Mouse (Mus musculus): Measurements from ENCODE around the gene Iqgap2. TPM values are rescaled to one million over a fixed set of nuclear protein-coding genes. Genes with fewer than 3 reads are reported as not detected.

The Iqgap2 gene
- polyA plus RNA-seq, 1 experiment: 7.4 TPM

GRCm38 (mm10) chr13:95899885-95900650, 8.3 kb upstream of the Iqgap2 start:
- Histone ChIP-seq H3K27ac (ENCODE audit: insufficient read depth, low read length) (no peak overlapping the region), H3K4me1 (ENCODE audit: control insufficient read depth, insufficient read depth, low read length) (no peaks in the 10 kb centered on the region), H3K4me3 (ENCODE audit: insufficient read depth, low read length) (no peak overlapping the region)
- TF ChIP-seq POLR2A (IDR thresholded peaks at IDR 0.05; ENCODE audit: low read depth, low read length): no peak
- no peak for TF ChIP-seq CTCF (IDR thresholded peaks at IDR 0.05; ENCODE audit: borderline replicate concordance, insufficient read depth, low read length)

GRCm38 (mm10) chr13:95896501-95896900, 4.8 kb upstream of the Iqgap2 start:
- no peak overlapping the region for H3K27ac ChIP-seq (ENCODE audit: insufficient read depth, low read length)

DNA sequence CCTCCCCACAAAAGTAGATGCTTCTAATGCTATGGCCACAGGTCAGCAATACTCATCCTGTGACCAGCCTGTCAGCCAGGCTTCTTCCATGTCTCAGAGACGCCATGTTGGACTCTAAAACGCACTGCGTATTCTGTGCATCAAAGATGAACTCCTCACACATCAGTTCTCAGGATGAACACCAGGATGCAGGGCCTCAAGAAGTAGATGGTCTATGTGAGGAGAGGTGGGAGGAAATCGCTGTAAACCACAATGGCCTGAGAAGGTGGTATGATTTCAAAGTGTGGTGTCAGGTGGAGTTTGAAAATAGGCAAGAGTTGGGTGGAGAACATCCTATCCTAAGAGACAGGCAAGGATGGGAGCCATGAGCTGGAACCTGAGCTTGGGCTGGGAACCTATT, 1.4 kb upstream of the Iqgap2 start:
- Histone ChIP-seq H3K4me1 (ENCODE audit: control insufficient read depth, insufficient read depth, low read length) (no peaks in the 10 kb centered on the region), H3K4me3 (ENCODE audit: insufficient read depth, low read length) (no peak overlapping the region), H3K27ac (ENCODE audit: insufficient read depth, low read length) (no peak overlapping the region)
- TF ChIP-seq POLR2A (IDR thresholded peaks at IDR 0.05; ENCODE audit: low read depth, low read length) (no peak), CTCF (IDR thresholded peaks at IDR 0.05; ENCODE audit: borderline replicate concordance, insufficient read depth, low read length) (no peak)

More at GRCm38 (mm10) chr13:95896501-95896900, 4.8 kb upstream of the Iqgap2 start:
- no peak overlapping the region for H3K4me3 ChIP-seq (ENCODE audit: insufficient read depth, low read length)
- no peak for TF ChIP-seq POLR2A (IDR thresholded peaks at IDR 0.05; ENCODE audit: low read depth, low read length)
- no peak for TF ChIP-seq CTCF (IDR thresholded peaks at IDR 0.05; ENCODE audit: borderline replicate concordance, insufficient read depth, low read length)
- no peaks in the 10 kb centered on the region for H3K4me1 ChIP-seq (ENCODE audit: control insufficient read depth, insufficient read depth, low read length)

- TF ChIP-seq CTCF (IDR thresholded peaks at IDR 0.05; ENCODE audit: borderline replicate concordance, insufficient read depth, low read length): no peak
- TF ChIP-seq POLR2A (IDR thresholded peaks at IDR 0.05; ENCODE audit: low read depth, low read length): no peak
- no peak overlapping the region; the same call in 1 of the 2 replicates for H3K4me3 ChIP-seq (ENCODE audit: insufficient read depth, low read length)
These were observed 956 bp upstream of the Iqgap2 start for GRCm38 (mm10) chr13:95892611-95893145.

GRCm38 (mm10) chr13:95891926-95892610, 346 bp upstream of the Iqgap2 start:
- no peak for TF ChIP-seq POLR2A (IDR thresholded peaks at IDR 0.05; ENCODE audit: low read depth, low read length)
- TF ChIP-seq CTCF (IDR thresholded peaks at IDR 0.05; ENCODE audit: borderline replicate concordance, insufficient read depth, low read length): peak; percentile 79
- Histone ChIP-seq H3K4me1 (ENCODE audit: control insufficient read depth, insufficient read depth, low read length) (no peaks in the 10 kb centered on the region), H3K27ac (ENCODE audit: insufficient read depth, low read length) (no peak overlapping the region), H3K4me3 (ENCODE audit: insufficient read depth, low read length) (peak overlapping the region; percentile 55)

More at GRCm38 (mm10) chr13:95892611-95893145, 956 bp upstream of the Iqgap2 start:
- H3K4me1 ChIP-seq (ENCODE audit: control insufficient read depth, insufficient read depth, low read length): no peaks in the 10 kb centered on the region
- H3K27ac ChIP-seq (ENCODE audit: insufficient read depth, low read length): no peak overlapping the region

- H3K27ac ChIP-seq (ENCODE audit: insufficient read depth, low read length): no peak overlapping the region
- H3K4me3 ChIP-seq (ENCODE audit: insufficient read depth, low read length): peak overlapping the region; percentile 54
- no peaks in the 10 kb centered on the region for H3K4me1 ChIP-seq (ENCODE audit: control insufficient read depth, insufficient read depth, low read length)
- no peak for TF ChIP-seq CTCF (IDR thresholded peaks at IDR 0.05; ENCODE audit: borderline replicate concordance, insufficient read depth, low read length)
- no peak for TF ChIP-seq POLR2A (IDR thresholded peaks at IDR 0.05; ENCODE audit: low read depth, low read length)
These were observed 761 bp downstream of the Iqgap2 start for GRCm38 (mm10) chr13:95890851-95891471.

- H3K4me1 ChIP-seq (ENCODE audit: control insufficient read depth, insufficient read depth, low read length): no peaks in the 10 kb centered on the region
- no peak for TF ChIP-seq POLR2A (IDR thresholded peaks at IDR 0.05; ENCODE audit: low read depth, low read length)
- no peak for TF ChIP-seq CTCF (IDR thresholded peaks at IDR 0.05; ENCODE audit: borderline replicate concordance, insufficient read depth, low read length)
- H3K4me3 ChIP-seq (ENCODE audit: insufficient read depth, low read length): no peak overlapping the region
- H3K27ac ChIP-seq (ENCODE audit: insufficient read depth, low read length): no peak overlapping the region
These were observed 1.7 kb downstream of the Iqgap2 start for GRCm38 (mm10) chr13:95889981-95890545.

GRCm38 (mm10) chr13:95889366-95889765, 2.4 kb downstream of the Iqgap2 start:
- Histone ChIP-seq H3K27ac (ENCODE audit: insufficient read depth, low read length) (no peak overlapping the region), H3K4me3 (ENCODE audit: insufficient read depth, low read length) (no peak overlapping the region), H3K4me1 (ENCODE audit: control insufficient read depth, insufficient read depth, low read length) (no peaks in the 10 kb centered on the region)
- TF ChIP-seq POLR2A (IDR thresholded peaks at IDR 0.05; ENCODE audit: low read depth, low read length): no peak
- no peak for TF ChIP-seq CTCF (IDR thresholded peaks at IDR 0.05; ENCODE audit: borderline replicate concordance, insufficient read depth, low read length)

DNA sequence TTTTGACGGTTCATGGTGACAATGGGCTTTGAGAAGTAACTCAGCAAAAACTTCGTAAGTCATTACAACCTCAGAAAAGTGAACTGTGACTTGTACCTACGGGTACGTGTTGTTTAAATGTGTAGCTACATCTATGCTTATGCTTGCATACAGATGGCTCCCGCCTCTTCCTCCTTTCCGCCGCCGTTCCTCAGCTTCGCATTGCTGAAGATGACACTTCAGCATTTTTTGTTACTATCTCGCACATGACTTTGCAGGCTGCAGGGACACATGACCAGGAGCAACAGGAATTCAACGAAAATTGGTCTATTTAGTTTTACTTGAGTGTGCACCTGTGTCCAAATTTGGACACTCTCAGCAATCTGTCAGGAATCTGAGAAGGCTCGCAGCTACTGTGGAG, 3.1 kb downstream of the Iqgap2 start:
- TF ChIP-seq POLR2A (IDR thresholded peaks at IDR 0.05; ENCODE audit: low read depth, low read length): no peak
- TF ChIP-seq CTCF (IDR thresholded peaks at IDR 0.05; ENCODE audit: borderline replicate concordance, insufficient read depth, low read length): no peak
- no peak overlapping the region for H3K4me3 ChIP-seq (ENCODE audit: insufficient read depth, low read length)
- H3K4me1 ChIP-seq (ENCODE audit: control insufficient read depth, insufficient read depth, low read length): no peaks in the 10 kb centered on the region
- H3K27ac ChIP-seq (ENCODE audit: insufficient read depth, low read length): no peak overlapping the region

Data from embryonic fibroblast, embryonic 13.5 days (primary cell).